Mouse (Mus musculus) heart, embryonic 11.5 days (tissue): ENCODE data around the gene Atpaf1. TPM values are rescaled to one million over a fixed set of nuclear protein-coding genes. Genes with fewer than 3 reads are reported as not detected.

Source experiments
- ATAC-seq: fragments of 200-750 bp; cut with Nextera tagmentation; replicated peaks from 2 replicates; pipeline ENCODE4 v1.8.0; 2017; ENCODE audit warnings: moderate library complexity; ENCODE audit not compliant: insufficient number of reproducible peaks, low FRiP score, low TSS enrichment
- H3K27ac ChIP-seq: fragments of 300-500 bp; sonication (generic); 2 replicates; pipeline ENCODE4 v1.5.1; 2014; ENCODE audit warnings: mild to moderate bottlenecking, low read depth, low read length
- H3K27me3 ChIP-seq: fragments of 300-500 bp; sonication (generic); 2 replicates; pipeline ENCODE4 v1.6.1; 2014; ENCODE audit warnings: mild to moderate bottlenecking, low read length, mixed read lengths; ENCODE audit not compliant: control insufficient read depth, insufficient read depth
- H3K36me3 ChIP-seq: fragments of 300-500 bp; sonication (generic); 2 replicates; pipeline ENCODE4 v1.6.1; 2014; ENCODE audit warnings: mild to moderate bottlenecking, low read length, moderate library complexity, mixed read lengths; ENCODE audit not compliant: control insufficient read depth, insufficient read depth
- H3K4me1 ChIP-seq: fragments of 300-500 bp; sonication (generic); 2 replicates; pipeline ENCODE4 v1.6.1; 2014; ENCODE audit warnings: low read length; ENCODE audit not compliant: control insufficient read depth, insufficient read depth
- H3K4me2 ChIP-seq: fragments of 300-500 bp; sonication (generic); 2 replicates; pipeline ENCODE4 v1.6.1; 2014; ENCODE audit warnings: mild to moderate bottlenecking, moderate library complexity
- H3K4me3 ChIP-seq: fragments of 300-500 bp; sonication (generic); 2 replicates; pipeline ENCODE4 v1.5.1; 2014; ENCODE audit warnings: low read depth, low read length
- H3K9ac ChIP-seq: fragments of 300-500 bp; sonication (generic); 2 replicates; pipeline ENCODE4 v1.6.1; 2014; ENCODE audit warnings: mild to moderate bottlenecking, low read depth, low read length, moderate library complexity
- H3K9me3 ChIP-seq: fragments of 300-500 bp; sonication (generic); replicated peaks from 2 replicates; pipeline ENCODE4 v1.6.1; 2016; ENCODE audit warnings: low read length; ENCODE audit not compliant: control insufficient read depth
- WGBS: fragments of 180-500 bp; shearing (Covaris S2); extraction: QIAGEN DNeasy Blood & Tissue Kit; methylation state at CpG from one replicate; pipeline ENCODE4 v1.1.7; 2014; ENCODE audit not compliant: insufficient replicate concordance; 5-methylcytosine and 5-hydroxymethylcytosine counted together
- polyA plus RNA-seq: library from polyadenylated mRNA; unstranded; fragments of >200 nt; fragmentation: Nextera tagmentation; extraction: Ambion mirVana; gene quantifications from 2 replicates; pipeline ENCODE4 v1.2.1, GENCODE M21; 2014

Atpaf1 gene
- polyA plus RNA-seq, 1 experiment from 2014 or later = 77.9 TPM

- ATAC-seq = no peak
- Histone ChIP-seq H3K4me2 (no peak overlapping the region), H3K27me3 (no peaks in the 10 kb centered on the region), H3K9ac (no peak overlapping the region), H3K4me1 (peaks cover 12% of the 10 kb centered on the region), H3K9me3 (no peaks in the 10 kb centered on the region), H3K27ac (0 out of 2 replicates have a peak overlapping the region, but pooled peaks have one; percentile 22), H3K36me3 (peaks cover 6% of the 10 kb centered on the region; the same call in 1 of the 2 replicates), H3K4me3 (no peak overlapping the region)
- 62% methylated on average over 4 of the region's 4 CpGs for WGBS
Observed at GRCm38 (mm10) chr4:115855609-115856008, 71.0 kb downstream of the Atpaf1 start.

GRCm38 (mm10) chr4:115856282-115856681, 71.7 kb downstream of the Atpaf1 start:
- ATAC-seq = peak; percentile 81
- H3K9me3 ChIP-seq = no peaks in the 10 kb centered on the region

GRCm38 (mm10) chr4:115857293-115857883, 72.8 kb downstream of the Atpaf1 start:
- 67% methylated on average over 9 of the region's 9 CpGs for WGBS
- H3K4me3 ChIP-seq = no peak overlapping the region
- ATAC-seq = no peak

More at GRCm38 (mm10) chr4:115856282-115856681, 71.7 kb downstream of the Atpaf1 start:
- WGBS = 35% methylated on average over 4 of the region's 4 CpGs
- H3K4me2 ChIP-seq = no peak overlapping the region
- H3K36me3 ChIP-seq = peaks cover 9% of the 10 kb centered on the region; the same call in 1 of the 2 replicates
- H3K4me3 ChIP-seq = no peak overlapping the region
- H3K4me1 ChIP-seq = peaks cover 12% of the 10 kb centered on the region
- H3K27me3 ChIP-seq = no peaks in the 10 kb centered on the region
- H3K27ac ChIP-seq = peak overlapping the region; percentile 35
- H3K9ac ChIP-seq = 0 out of 2 replicates have a peak overlapping the region, but pooled peaks have one; percentile 6

GRCm38 (mm10) chr4:115863352-115863751, 78.7 kb downstream of the Atpaf1 start:
- no peaks in the 10 kb centered on the region for H3K9me3 ChIP-seq
- H3K36me3 ChIP-seq = peaks cover 13% of the 10 kb centered on the region
- WGBS = 83% methylated on average over 7 of the region's 7 CpGs
- ATAC-seq = no peak
- no peak overlapping the region for H3K9ac ChIP-seq
- H3K4me1 ChIP-seq = no peaks in the 10 kb centered on the region
- no peak overlapping the region for H3K4me2 ChIP-seq
- no peaks in the 10 kb centered on the region for H3K27me3 ChIP-seq
- H3K4me3 ChIP-seq = no peak overlapping the region
- H3K27ac ChIP-seq = no peak overlapping the region

More at GRCm38 (mm10) chr4:115857293-115857883, 72.8 kb downstream of the Atpaf1 start:
- H3K27ac ChIP-seq = no peak overlapping the region
- peaks cover 9% of the 10 kb centered on the region; the same call in 1 of the 2 replicates for H3K36me3 ChIP-seq
- peaks cover 12% of the 10 kb centered on the region for H3K4me1 ChIP-seq
- H3K27me3 ChIP-seq = no peaks in the 10 kb centered on the region
- no peaks in the 10 kb centered on the region for H3K9me3 ChIP-seq
- no peak overlapping the region for H3K9ac ChIP-seq
- H3K4me2 ChIP-seq = no peak overlapping the region

GRCm38 (mm10) chr4:115863880-115864279, 79.3 kb downstream of the Atpaf1 start:
- Histone ChIP-seq H3K4me3 (no peak overlapping the region), H3K4me2 (no peak overlapping the region), H3K4me1 (no peaks in the 10 kb centered on the region), H3K27ac (no peak overlapping the region), H3K9ac (no peak overlapping the region), H3K9me3 (no peaks in the 10 kb centered on the region), H3K27me3 (no peaks in the 10 kb centered on the region), H3K36me3 (peaks cover 13% of the 10 kb centered on the region)
- WGBS = 68% methylated on average over 10 of the region's 10 CpGs
- no peak for ATAC-seq

Other genes with a start within 250 kb of the Atpaf1 start
- not detected in 2 replicates for gene Cyp4a31, start 221.2 kb upstream of the Atpaf1 start, polyA plus RNA-seq
- not detected in 2 replicates for gene Cyp4a32, start 183.8 kb upstream of the Atpaf1 start, polyA plus RNA-seq
- 0.53 and 0.83 TPM in 2 replicates for gene Cyp4b1, start 137.1 kb upstream of the Atpaf1 start, polyA plus RNA-seq
- 42.8 and 43.2 TPM in 2 replicates for gene Efcab14, start 47.1 kb upstream of the Atpaf1 start, polyA plus RNA-seq
- gene Tex38, start 3.8 kb upstream of the Atpaf1 start, polyA plus RNA-seq = 0.28 and 0.34 TPM in 2 replicates
- 6.1 and 6.5 TPM in 2 replicates for gene Mob3c, start 43.3 kb downstream of the Atpaf1 start, polyA plus RNA-seq
- 16.0 and 18.8 TPM in 2 replicates for gene Mknk1, start 54.4 kb downstream of the Atpaf1 start, polyA plus RNA-seq
- not detected in 2 replicates for gene Kncn, start 99.6 kb downstream of the Atpaf1 start, polyA plus RNA-seq
- gene 6430628N08Rik, start 105.9 kb downstream of the Atpaf1 start, polyA plus RNA-seq = not detected in 2 replicates
- gene Dmbx1, start 155.1 kb downstream of the Atpaf1 start, polyA plus RNA-seq = not detected in 2 replicates
- gene Faah, start 233.1 kb downstream of the Atpaf1 start, polyA plus RNA-seq = 0.94 and 1.1 TPM in 2 replicates